Mouse (Mus musculus) lung, adult 18-20 months (tissue): Measurements from ENCODE around the gene Vapa.

Source experiments
- DNase-seq, 2 experiments: peaks; one replicate each; pipeline ENCODE4 v3.0.0; 2022; ENCODE audit warnings: mixed read lengths in 2 of 2

Vapa gene

GRCm38 (mm10) chr17:65623130-65623529 is 9.8 kb upstream of the Vapa start:
- no peak for DNase-seq

GRCm38 (mm10) chr17:65618431-65618830 is 5.1 kb upstream of the Vapa start:
- DNase-seq: peak in 1 of 2 experiments; percentile 32

GRCm38 (mm10) chr17:65615678-65616077 is 2.3 kb upstream of the Vapa start:
- no peak for DNase-seq

GRCm38 (mm10) chr17:65614431-65614830 is 1.1 kb upstream of the Vapa start:
- DNase-seq: no peak

- DNase-seq: no peak
Measured at GRCm38 (mm10) chr17:65613142-65613462, 253 bp downstream of the Vapa start.

GRCm38 (mm10) chr17:65612391-65613141 is 789 bp downstream of the Vapa start:
- peak; percentile 26 to 34 for DNase-seq

GRCm38 (mm10) chr17:65611721-65612120 is 1.6 kb downstream of the Vapa start:
- DNase-seq: no peak

- no peak for DNase-seq
Measured at GRCm38 (mm10) chr17:65608743-65609142, 4.6 kb downstream of the Vapa start.

- no peak for DNase-seq
Measured at GRCm38 (mm10) chr17:65608312-65608687, 5.1 kb downstream of the Vapa start.

- DNase-seq: peak; percentile 42 to 58
Measured at GRCm38 (mm10) chr17:65607574-65608311, 5.6 kb downstream of the Vapa start.

- DNase-seq: no peak
Measured at GRCm38 (mm10) chr17:65606014-65606413, 7.3 kb downstream of the Vapa start.

GRCm38 (mm10) chr17:65604892-65605291 is 8.5 kb downstream of the Vapa start:
- DNase-seq: no peak

GRCm38 (mm10) chr17:65604315-65604714 is 9.0 kb downstream of the Vapa start:
- no peak for DNase-seq

GRCm38 (mm10) chr17:65597857-65598486 is 15.4 kb downstream of the Vapa start:
- DNase-seq: no peak

GRCm38 (mm10) chr17:65594687-65595086 is 18.7 kb downstream of the Vapa start:
- DNase-seq: no peak

- no peak for DNase-seq
Measured at GRCm38 (mm10) chr17:65586892-65587291, 26.5 kb downstream of the Vapa start.

GRCm38 (mm10) chr17:65581440-65581839 is 31.9 kb downstream of the Vapa start:
- no peak for DNase-seq

- no peak for DNase-seq
Measured at GRCm38 (mm10) chr17:65579766-65580165, 33.6 kb downstream of the Vapa start.

GRCm38 (mm10) chr17:65575339-65575738 is 38.0 kb downstream of the Vapa start:
- no peak for DNase-seq

- DNase-seq: no peak
Measured at GRCm38 (mm10) chr17:65574850-65575249, 38.5 kb downstream of the Vapa start.

- peak in 1 of 2 experiments; percentile 29 for DNase-seq
Measured at GRCm38 (mm10) chr17:65571866-65572265, 41.5 kb downstream of the Vapa start.

- peak; percentile 39 to 60 for DNase-seq
Measured at GRCm38 (mm10) chr17:65571466-65571865, 41.9 kb downstream of the Vapa start.

GRCm38 (mm10) chr17:65564189-65564588 is 49.2 kb downstream of the Vapa start:
- no peak for DNase-seq

GRCm38 (mm10) chr17:65563345-65563744 is 50.0 kb downstream of the Vapa start:
- DNase-seq: no peak
